Mouse (Mus musculus) lung, embryonic 14.5 days (tissue): ENCODE measurements around the gene Psmb4. TPM values are rescaled to one million over a fixed set of nuclear protein-coding genes. Genes with fewer than 3 reads are reported as not detected.

Experiments used
- ATAC-seq: fragments of 200-750 bp; cut with Nextera tagmentation; 2 replicates; pipeline ENCODE4 v1.8.0; 2017; ENCODE audit warnings: mild to moderate bottlenecking, moderate TSS enrichment, moderate library complexity; ENCODE audit not compliant: insufficient read depth
- DNase-seq: peaks from one replicate; pipeline ENCODE4 v3.0.0-alpha.2; 2015
- H3K27ac ChIP-seq: fragments of 300-500 bp; sonication (generic); 2 replicates; pipeline ENCODE4 v1.5.1; 2014; ENCODE audit warnings: low read depth, mild to moderate bottlenecking, moderate library complexity
- H3K27me3 ChIP-seq: fragments of 300-500 bp; sonication (generic); 2 replicates; pipeline ENCODE4 v1.6.1; 2014; ENCODE audit warnings: low read length, control low read depth; ENCODE audit not compliant: insufficient read depth
- H3K36me3 ChIP-seq: fragments of 300-500 bp; sonication (generic); 2 replicates; pipeline ENCODE4 v1.6.1; 2014; ENCODE audit warnings: control low read depth; ENCODE audit not compliant: insufficient read depth
- H3K4me1 ChIP-seq: fragments of 300-500 bp; sonication (generic); 2 replicates; pipeline ENCODE4 v1.6.1; 2014; ENCODE audit warnings: antibody characterized with exemption, control low read depth; ENCODE audit not compliant: insufficient read depth
- H3K4me2 ChIP-seq: fragments of 300-500 bp; sonication (generic); 2 replicates; pipeline ENCODE4 v1.6.1; 2014; ENCODE audit warnings: mild to moderate bottlenecking
- H3K4me3 ChIP-seq: fragments of 300-500 bp; sonication (generic); 2 replicates; pipeline ENCODE4 v1.5.1; 2014; ENCODE audit warnings: low read depth, low read length
- H3K9ac ChIP-seq: fragments of 300-500 bp; sonication (generic); 2 replicates; pipeline ENCODE4 v1.6.1; 2014
- H3K9me3 ChIP-seq: fragments of 300-500 bp; sonication (generic); 2 replicates; pipeline ENCODE4 v1.6.1; 2016; ENCODE audit warnings: low read depth, low read length, control low read depth
- CTCF ChIP-seq: IDR thresholded peaks from 2 replicates; pipeline ENCODE4 v1.5.1; 2016; ENCODE audit warnings: antibody characterized with exemption, low read depth
- WGBS: fragments of 180-500 bp; shearing (Covaris S2); extraction: QIAGEN DNeasy Blood & Tissue Kit; methylation state at CpG from one replicate; pipeline ENCODE4 v1.1.7; 2014; 5-methylcytosine and 5-hydroxymethylcytosine counted together
- polyA plus RNA-seq: library from polyadenylated mRNA; unstranded; fragments of >200 nt; fragmentation: Nextera tagmentation; extraction: Ambion mirVana; gene quantifications from 2 replicates; pipeline ENCODE4 v1.2.1, GENCODE M21; 2014

Gene Psmb4
- polyA plus RNA-seq, 1 experiment from 2014 or later = 370 TPM

DNA sequence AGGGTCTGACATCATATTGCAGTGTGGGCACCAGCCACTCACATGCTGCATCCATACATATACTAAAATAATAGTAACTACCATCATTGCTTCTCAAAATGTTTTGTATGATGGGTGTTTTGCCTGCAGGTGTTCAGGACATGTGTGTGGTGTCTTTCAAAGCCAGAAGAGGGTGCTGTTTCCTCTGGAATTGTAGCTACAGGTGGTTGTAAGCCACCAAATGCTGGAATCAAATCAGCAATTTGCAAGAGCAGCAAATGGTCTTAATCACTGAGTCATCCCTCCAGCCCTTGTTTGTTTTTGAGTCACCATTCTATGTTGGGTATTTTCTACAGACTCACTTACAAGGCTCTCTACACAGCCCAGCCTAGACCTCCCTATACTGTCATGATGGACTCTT, 1.8 kb upstream of the Psmb4 start:
- Histone ChIP-seq H3K27ac (no peak overlapping the region), H3K9me3 (no peaks in the 10 kb centered on the region), H3K9ac (no peak overlapping the region), H3K27me3 (no peaks in the 10 kb centered on the region), H3K4me2 (no peak overlapping the region), H3K4me3 (no peak overlapping the region), H3K36me3 (peaks cover 23% of the 10 kb centered on the region), H3K4me1 (peaks cover 7% of the 10 kb centered on the region; the same call in 1 of the 2 replicates)
- TF ChIP-seq CTCF = peak; percentile 61
- peak; percentile 65 for DNase-seq
- no peak for ATAC-seq

DNA sequence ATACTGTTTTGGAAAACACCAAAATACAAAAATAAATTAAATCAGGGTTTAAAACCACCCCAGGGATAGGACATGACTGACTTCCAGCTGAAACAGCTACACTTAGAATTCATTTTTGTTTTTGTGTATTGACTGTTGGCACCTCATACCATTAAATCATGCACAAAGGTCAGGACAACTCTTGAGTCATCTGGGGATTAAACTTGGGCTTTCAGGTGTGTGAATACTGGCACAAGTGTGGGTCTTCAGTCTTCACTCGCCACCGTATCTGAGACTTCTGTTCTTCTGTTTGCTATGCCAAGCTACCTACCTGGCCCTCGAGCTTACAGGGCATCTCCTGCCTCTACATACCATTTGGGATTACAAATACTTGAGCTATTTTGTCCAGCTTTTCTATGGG, 4.2 kb downstream of the Psmb4 start:
- Histone ChIP-seq H3K27me3 (no peaks in the 10 kb centered on the region), H3K9me3 (no peaks in the 10 kb centered on the region), H3K36me3 (peaks cover 83% of the 10 kb centered on the region), H3K4me2 (no peak overlapping the region), H3K4me1 (peaks cover 7% of the 10 kb centered on the region; the same call in 1 of the 2 replicates), H3K4me3 (no peak overlapping the region), H3K9ac (no peak overlapping the region), H3K27ac (no peak overlapping the region)
- 83% methylated on average over 3 of the region's 3 CpGs for WGBS
- no peak for TF ChIP-seq CTCF
- ATAC-seq (no peak), DNase-seq (no peak)

DNA sequence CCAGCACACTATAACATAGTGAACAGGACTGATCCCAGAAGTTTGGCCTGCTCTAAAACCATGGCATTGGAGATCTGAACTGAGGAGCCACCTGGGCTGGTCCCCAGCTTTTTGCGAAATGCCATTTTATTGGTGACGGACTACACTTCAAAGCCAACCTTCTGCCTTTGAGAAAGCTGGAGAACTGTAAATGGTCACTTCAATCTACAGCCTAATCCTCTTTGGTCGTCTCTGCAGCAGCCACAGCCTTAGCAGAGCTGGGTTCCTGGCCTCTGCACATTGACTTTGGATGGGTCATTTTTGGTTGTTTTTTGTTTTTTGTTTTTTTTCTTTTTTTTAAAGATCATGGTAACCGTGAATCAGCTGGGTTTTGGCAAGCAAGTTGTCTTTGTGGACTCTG, 4.9 kb downstream of the Psmb4 start:
- ATAC-seq = no peak
- Histone ChIP-seq H3K4me2 (no peak overlapping the region), H3K4me3 (no peak overlapping the region), H3K9ac (no peak overlapping the region), H3K4me1 (peaks cover 7% of the 10 kb centered on the region; the same call in 1 of the 2 replicates), H3K36me3 (peaks cover 90% of the 10 kb centered on the region), H3K9me3 (no peaks in the 10 kb centered on the region), H3K27ac (no peak overlapping the region), H3K27me3 (no peaks in the 10 kb centered on the region)
- no peak for DNase-seq
- WGBS = 69% methylated on average over 4 of the region's 4 CpGs
- no peak for TF ChIP-seq CTCF

DNA sequence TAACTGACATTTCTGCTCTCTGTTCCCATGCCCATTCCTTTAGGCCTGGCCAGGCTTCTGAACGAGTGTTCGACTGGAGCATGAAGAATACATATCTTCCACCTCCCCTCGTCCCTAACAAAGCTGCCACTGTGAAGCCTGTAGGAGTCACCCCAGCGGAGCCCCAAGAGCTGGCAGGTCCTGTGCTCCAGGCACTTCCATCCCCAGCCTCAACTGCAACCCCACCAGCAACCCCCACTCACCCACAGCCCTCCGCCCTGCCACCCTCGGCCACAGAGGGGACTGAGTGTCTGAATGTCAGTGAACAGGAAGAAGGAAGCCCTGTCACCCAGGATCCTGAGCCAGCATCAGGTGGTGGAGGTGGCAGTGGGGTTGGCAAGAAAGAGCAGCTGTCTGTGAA, 8.1 kb downstream of the Psmb4 start:
- no peak for ATAC-seq
- WGBS = 95% methylated on average over 6 of the region's 6 CpGs
- Histone ChIP-seq H3K9me3 (no peaks in the 10 kb centered on the region), H3K4me3 (no peak overlapping the region), H3K36me3 (peaks cover 100% of the 10 kb centered on the region), H3K9ac (no peak overlapping the region), H3K4me2 (no peak overlapping the region), H3K27ac (no peak overlapping the region), H3K27me3 (no peaks in the 10 kb centered on the region), H3K4me1 (no peaks in the 10 kb centered on the region)
- no peak for TF ChIP-seq CTCF
- no peak for DNase-seq

DNA sequence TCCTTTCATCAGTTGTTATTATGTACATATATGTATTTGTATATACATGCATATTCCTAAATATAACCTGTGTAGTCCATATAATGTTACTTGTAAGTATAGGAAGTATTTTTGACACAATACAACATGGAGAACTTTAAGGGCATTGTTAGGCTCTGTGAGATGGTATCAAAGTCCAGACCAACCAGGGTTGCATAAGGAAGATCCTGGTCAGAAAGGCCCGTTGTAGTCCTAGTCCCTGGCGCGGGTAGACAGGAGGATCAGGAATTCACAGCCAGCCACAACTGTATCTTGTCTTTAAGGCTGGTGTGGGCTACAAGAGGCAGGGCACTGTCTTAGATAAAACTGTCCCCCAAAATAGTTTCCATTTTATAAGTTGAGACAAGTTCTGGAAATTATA, 17.8 kb downstream of the Psmb4 start:
- no peak for DNase-seq
- Histone ChIP-seq H3K4me2 (no peak overlapping the region), H3K4me1 (no peaks in the 10 kb centered on the region), H3K9me3 (no peaks in the 10 kb centered on the region), H3K36me3 (peaks cover 87% of the 10 kb centered on the region), H3K27ac (no peak overlapping the region), H3K4me3 (no peak overlapping the region), H3K27me3 (no peaks in the 10 kb centered on the region), H3K9ac (no peak overlapping the region)
- TF ChIP-seq CTCF = no peak
- 97% methylated on average over 3 of the region's 3 CpGs for WGBS
- ATAC-seq = no peak

DNA sequence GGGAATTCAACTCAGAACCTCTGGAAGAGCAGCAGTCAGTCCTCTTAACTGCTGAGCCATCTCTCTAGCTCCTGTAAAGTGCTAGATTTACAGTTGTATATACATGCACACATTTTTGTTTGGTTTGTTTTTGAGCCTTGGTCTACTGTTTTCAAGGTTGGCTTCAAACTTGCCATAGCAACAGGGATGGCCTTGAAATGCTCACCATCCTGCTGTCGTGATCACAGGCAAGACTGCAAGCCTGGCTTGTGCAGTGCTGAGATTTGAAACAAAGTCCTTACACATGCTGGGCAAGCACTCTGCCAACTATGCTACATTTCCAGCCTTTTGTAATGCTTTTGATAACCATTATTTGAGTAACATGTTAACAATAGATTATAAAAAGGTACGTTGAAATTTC, 27.3 kb downstream of the Psmb4 start:
- peaks cover 80% of the 10 kb centered on the region for H3K36me3 ChIP-seq

DNA sequence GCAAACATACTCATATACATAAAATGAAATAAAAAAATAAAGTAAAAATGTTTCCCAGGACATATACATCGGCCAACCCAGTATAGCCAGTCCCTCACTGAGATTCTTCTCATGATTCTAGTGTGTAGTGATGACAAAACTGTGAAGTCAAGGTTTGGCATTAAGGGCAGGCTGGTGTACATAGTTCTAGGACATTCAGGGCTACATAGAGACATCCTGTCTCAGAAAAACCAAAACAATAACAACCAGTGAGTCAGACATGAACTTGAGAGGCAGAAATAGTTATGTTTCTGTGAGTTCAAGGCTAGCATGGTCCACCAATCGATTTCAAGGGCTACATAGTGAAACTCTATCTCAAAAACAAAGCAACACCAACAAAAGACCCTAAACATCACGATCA, 34.5 kb downstream of the Psmb4 start:
- Histone ChIP-seq H3K27ac (no peak overlapping the region), H3K9me3 (no peaks in the 10 kb centered on the region), H3K9ac (no peak overlapping the region), H3K27me3 (no peaks in the 10 kb centered on the region), H3K4me3 (no peak overlapping the region), H3K4me2 (no peak overlapping the region), H3K36me3 (peaks cover 34% of the 10 kb centered on the region), H3K4me1 (no peaks in the 10 kb centered on the region)
- WGBS = 91% methylated on average over 3 of the region's 3 CpGs
- ATAC-seq (no peak), DNase-seq (no peak)
- TF ChIP-seq CTCF = no peak

More for the DNA sequence above, 27.3 kb downstream of the Psmb4 start:
- Histone ChIP-seq H3K4me1 (no peaks in the 10 kb centered on the region), H3K27me3 (no peaks in the 10 kb centered on the region), H3K4me3 (no peak overlapping the region), H3K27ac (no peak overlapping the region), H3K9ac (no peak overlapping the region), H3K4me2 (no peak overlapping the region), H3K9me3 (no peaks in the 10 kb centered on the region)
- DNase-seq = no peak
- ATAC-seq = no peak
- WGBS = 80% methylated on average over 2 of the region's 2 CpGs
- TF ChIP-seq CTCF = no peak

DNA sequence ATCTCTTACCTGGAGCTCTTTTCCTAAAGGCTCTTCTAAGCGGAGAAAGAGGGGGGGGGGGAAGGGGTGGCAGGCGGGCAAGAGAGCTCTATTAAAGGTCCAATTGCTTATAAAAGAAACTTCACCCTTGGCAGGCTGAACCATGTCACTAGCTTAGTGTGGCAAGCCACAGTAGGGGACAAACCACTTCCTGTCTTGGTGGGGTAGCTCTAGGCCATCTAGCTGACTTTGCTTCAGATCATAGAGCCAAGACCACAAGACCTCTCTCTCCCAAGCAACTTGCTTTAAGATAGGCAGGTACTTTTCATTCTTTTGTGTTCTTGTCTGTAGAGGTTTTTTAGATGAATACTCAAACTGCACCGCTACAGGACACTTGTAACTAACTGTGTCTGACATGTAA, 35.0 kb downstream of the Psmb4 start:
- Histone ChIP-seq H3K4me1 (no peaks in the 10 kb centered on the region), H3K9me3 (no peaks in the 10 kb centered on the region), H3K9ac (no peak overlapping the region), H3K4me2 (no peak overlapping the region), H3K36me3 (peaks cover 29% of the 10 kb centered on the region), H3K27me3 (no peaks in the 10 kb centered on the region), H3K27ac (no peak overlapping the region), H3K4me3 (no peak overlapping the region)
- ATAC-seq = no peak
- TF ChIP-seq CTCF = no peak
- DNase-seq = no peak
- WGBS = 74% methylated on average over 3 of the region's 3 CpGs
